Mouse (Mus musculus): ENCODE measurements around the gene Csgalnact2.

DNA sequence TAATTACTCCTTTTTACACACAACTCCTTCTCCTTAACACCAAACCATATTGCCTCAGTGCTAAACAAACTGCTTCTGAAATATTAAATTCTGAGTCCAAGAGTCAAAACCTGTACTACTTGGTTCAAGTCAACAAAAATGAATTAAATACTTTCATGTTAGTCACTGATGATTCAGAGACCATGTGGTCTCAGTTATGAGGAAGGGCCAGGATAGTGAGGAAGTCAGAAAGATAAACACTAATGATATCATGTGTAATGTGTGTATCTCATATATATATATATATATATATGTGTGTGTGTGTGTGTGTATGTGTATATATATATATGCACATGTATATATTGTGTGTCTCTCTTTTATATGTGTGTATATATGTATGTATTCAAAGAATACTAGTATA, 12.4 kb downstream of the Csgalnact2 start:
- TF ChIP-seq EP300 (IDR thresholded peaks at IDR 0.05; ENCODE audit: low read depth) (no peak), CTCF (IDR thresholded peaks at IDR 0.05; ENCODE audit: low read depth) (no peak)

Measured in liver, embryonic 14.5 days (tissue).